Mouse (Mus musculus): ENCODE measurements around the gene Clec12a.

Clec12a gene

GRCm38 (mm10) chr6:129380454-129380853, 38.0 kb downstream of the Clec12a start:
- no peak for DNase-seq

- no peak for DNase-seq
These were observed 39.2 kb downstream of the Clec12a start for GRCm38 (mm10) chr6:129381736-129382135.

GRCm38 (mm10) chr6:129383466-129383865, 41.0 kb downstream of the Clec12a start:
- DNase-seq = no peak

GRCm38 (mm10) chr6:129385000-129385399, 42.5 kb downstream of the Clec12a start:
- no peak for DNase-seq

GRCm38 (mm10) chr6:129385774-129386173, 43.3 kb downstream of the Clec12a start, which contains the start of gene Clec12b:
Gene Clec12b, minus strand, starts transcription at chr6:129385874.
- DNase-seq = no peak

- DNase-seq = no peak
These were observed 50.7 kb downstream of the Clec12a start for GRCm38 (mm10) chr6:129393087-129393720.

GRCm38 (mm10) chr6:129393732-129394131, 51.2 kb downstream of the Clec12a start:
- DNase-seq = no peak

- no peak for DNase-seq
These were observed 54.5 kb downstream of the Clec12a start, which contains the start of gene Clec1b for GRCm38 (mm10) chr6:129396997-129397396. Gene Clec1b, plus strand, starts transcription at chr6:129397297.

GRCm38 (mm10) chr6:129399945-129400344, 57.5 kb downstream of the Clec12a start:
- DNase-seq = no peak

GRCm38 (mm10) chr6:129402404-129402803, 59.9 kb downstream of the Clec12a start:
- no peak for DNase-seq

GRCm38 (mm10) chr6:129403391-129403790, 60.9 kb downstream of the Clec12a start:
- DNase-seq = no peak

- no peak for DNase-seq
These were observed 63.5 kb downstream of the Clec12a start for GRCm38 (mm10) chr6:129405999-129406398.

- no peak for DNase-seq
These were observed 64.8 kb downstream of the Clec12a start for GRCm38 (mm10) chr6:129407324-129407723.

- DNase-seq = no peak
These were observed 66.1 kb downstream of the Clec12a start, which contains the start of gene Clec9a for GRCm38 (mm10) chr6:129408562-129408961. Gene Clec9a, plus strand, starts transcription at chr6:129408862.

GRCm38 (mm10) chr6:129414177-129414576, 71.7 kb downstream of the Clec12a start:
- DNase-seq = no peak

Measured in right cerebral cortex, postnatal 4 days (tissue).